Mouse (Mus musculus) CH12.LX (cell line): ENCODE data around the gene Mmp9. TPM values are rescaled to one million over a fixed set of nuclear protein-coding genes. Genes with fewer than 3 reads are reported as not detected.
A peak's percentile ranks its signal among the peaks of the same experiment; 100 is the strongest.

ENCODE experiments used
- DNase-seq: peaks from one replicate; pipeline ENCODE4 v3.0.0-alpha.2; 2013; ENCODE audit errors: extremely low read depth
- H3K27ac ChIP-seq: 2 replicates; pipeline ENCODE4 v1.5.1; 2012; ENCODE audit warnings: low read depth, mild to moderate bottlenecking, control low read depth, moderate library complexity; ENCODE audit not compliant: insufficient read depth
- H3K27me3 ChIP-seq: replicated peaks from 2 replicates; pipeline ENCODE3; 2012; ENCODE audit warnings: inconsistent platforms
- H3K36me3 ChIP-seq, 2 experiments: replicated peaks in 1 of 2; 2 replicates each; pipeline versions ENCODE3 to v1.6.1; 2012; ENCODE audit warnings: inconsistent platforms in 1 of 2, low read length in 1 of 2, mild to moderate bottlenecking in 1 of 2, mixed read lengths in 1 of 2, moderate library complexity in 1 of 2; ENCODE audit not compliant: control insufficient read depth in 1 of 2, insufficient read depth in 1 of 2
- H3K4me1 ChIP-seq, 2 experiments: 2 replicates each; pipeline ENCODE4 v1.6.1; 2012; ENCODE audit warnings: inconsistent platforms in 1 of 2, moderate library complexity in 1 of 2; ENCODE audit not compliant: insufficient read depth in 2 of 2, control insufficient read depth in 1 of 2
- H3K4me2 ChIP-seq: 2 replicates; pipeline ENCODE4 v1.6.1; 2012; ENCODE audit warnings: low read depth, mild to moderate bottlenecking, control low read depth; ENCODE audit not compliant: poor library complexity, insufficient read depth, severe bottlenecking
- H3K4me3 ChIP-seq, 3 experiments: fragments of 150-350 bp in 1 of 3; sonication (generic) in 1 of 3; replicated peaks in 1 of 3; 2 replicates each; pipeline versions ENCODE3 to v1.5.1; 2011 to 2012; ENCODE audit warnings: low read depth in 2 of 3, low read length in 2 of 3, mild to moderate bottlenecking in 2 of 3, moderate library complexity in 2 of 3, control low read depth in 1 of 3, improper control_type of control experiment in 1 of 3, inconsistent platforms in 1 of 3, mixed read lengths in 1 of 3; ENCODE audit not compliant: poor library complexity in 1 of 3
- H3K79me2 ChIP-seq: replicated peaks from 2 replicates; pipeline ENCODE4 v1.6.1; 2012; ENCODE audit warnings: mild to moderate bottlenecking, moderate library complexity; ENCODE audit not compliant: control insufficient read depth, poor library complexity, insufficient read depth, severe bottlenecking; ENCODE audit errors: extremely low read depth
- H3K9ac ChIP-seq: 2 replicates; pipeline ENCODE4 v1.6.1; 2012; ENCODE audit warnings: low read depth, mild to moderate bottlenecking, control low read depth, moderate library complexity; ENCODE audit not compliant: insufficient read depth
- H3K9me3 ChIP-seq: replicated peaks from 2 replicates; pipeline ENCODE3; 2012; ENCODE audit warnings: low read length, inconsistent platforms, mixed read lengths
- BHLHE40 ChIP-seq: IDR thresholded peaks from 2 replicates; pipeline ENCODE4 v1.6.1; 2011; ENCODE audit warnings: mild to moderate bottlenecking, low read depth, low read length, improper control_type of control experiment
- CTCF ChIP-seq, 2 experiments: IDR thresholded peaks in 1 of 2; conservative IDR thresholded peaks in 1 of 2; 2 replicates each; pipeline ENCODE4 v1.5.1; 2011 to 2012; ENCODE audit warnings: low read depth in 2 of 2, low read length in 2 of 2, improper control_type of control experiment in 1 of 2, inconsistent platforms in 1 of 2, mild to moderate bottlenecking in 1 of 2, moderate library complexity in 1 of 2
- HCFC1 ChIP-seq: IDR thresholded peaks from 2 replicates; pipeline ENCODE4 v1.6.1; 2012; ENCODE audit warnings: low read depth, mild to moderate bottlenecking, inconsistent platforms, low read length, improper control_type of control experiment
- MAFK ChIP-seq: IDR thresholded peaks from 2 replicates; pipeline ENCODE4 v1.6.1; 2011; ENCODE audit warnings: low read length, improper control_type of control experiment; ENCODE audit not compliant: insufficient replicate concordance
- MAX ChIP-seq: IDR thresholded peaks from 2 replicates; pipeline ENCODE4 v1.6.1; 2011; ENCODE audit warnings: low read length, improper control_type of control experiment
- MEF2A ChIP-seq: IDR thresholded peaks from 2 replicates; pipeline ENCODE4 v1.6.1; 2014; ENCODE audit warnings: low read depth, mild to moderate bottlenecking, inconsistent platforms, low read length, improper control_type of control experiment, borderline replicate concordance
- PAX5 ChIP-seq: IDR thresholded peaks from 2 replicates; pipeline ENCODE4 v1.6.1; 2012; ENCODE audit warnings: low read length, inconsistent platforms, mixed read lengths
- RAD21 ChIP-seq: IDR thresholded peaks from 2 replicates; pipeline ENCODE4 v1.6.1; 2011; ENCODE audit warnings: low read depth, mild to moderate bottlenecking, low read length, improper control_type of control experiment, moderate library complexity
- RCOR1 ChIP-seq: conservative IDR thresholded peaks from 2 replicates; pipeline ENCODE4 v1.6.1; 2012; ENCODE audit warnings: low read depth, mild to moderate bottlenecking, inconsistent platforms, low read length, improper control_type of control experiment
- SIN3A ChIP-seq: IDR thresholded peaks from 2 replicates; pipeline ENCODE4 v1.6.1; 2012; ENCODE audit warnings: low read length, improper control_type of control experiment, inconsistent platforms
- SMC3 ChIP-seq: IDR thresholded peaks from 2 replicates; pipeline ENCODE4 v1.6.1; 2011; ENCODE audit warnings: low read depth, low read length, improper control_type of control experiment
- TBP ChIP-seq: conservative IDR thresholded peaks from 2 replicates; pipeline ENCODE4 v1.6.1; 2011; ENCODE audit warnings: low read depth, low read length, improper control_type of control experiment
- TCF12 ChIP-seq: IDR thresholded peaks from 2 replicates; pipeline ENCODE4 v1.6.1; 2014; ENCODE audit warnings: low read depth, mild to moderate bottlenecking, inconsistent platforms, low read length, improper control_type of control experiment
- ZC3H11A ChIP-seq: IDR thresholded peaks from 2 replicates; pipeline ENCODE4 v1.6.1; 2012; ENCODE audit warnings: low read depth, mild to moderate bottlenecking, inconsistent platforms, low read length, improper control_type of control experiment
- ZNF384 ChIP-seq: IDR thresholded peaks from 2 replicates; pipeline ENCODE4 v1.6.1; 2012; ENCODE audit warnings: low read depth, low read length, improper control_type of control experiment, inconsistent platforms
- dilution Hi-C: fragments of 300-500 bp; cut with MboI; formaldehyde crosslinking; loops from 2 replicates; pipeline ENCODE4 v1.14.3; 2020; ENCODE audit warnings: low sequenced_read_pairs; ENCODE audit not compliant: extremely low pct_unique_long_range_greater_than_20kb, extremely low pct_ligation_motif_present
- in situ Hi-C: fragments of 300-500 bp; cut with MboI; formaldehyde crosslinking; loops from 3 replicates; pipeline ENCODE4 v1.14.3; 2019; ENCODE audit warnings: low sequenced_read_pairs, low pct_ligation_motif_present, low pct_unique_long_range_greater_than_20kb, mixed read lengths
- polyA plus RNA-seq: library from polyadenylated mRNA; unstranded; fragments of >175 nt; gene quantifications from 2 replicates; pipeline ENCODE4 v1.2.1, GENCODE M21; 2012; ENCODE audit warnings: low read depth; ENCODE audit not compliant: insufficient read length
- total RNA-seq, 2 experiments: library from RNA; depleted of rRNA; stranded (reverse); fragments of 300-350 nt in 1 of 2; fragments of >200 nt in 1 of 2; gene quantifications; 2 replicates each; pipeline ENCODE4 v1.2.3; 2012 to 2014

Mmp9 gene
- total and polyA plus RNA-seq, 3 experiments = not detected

DNA sequence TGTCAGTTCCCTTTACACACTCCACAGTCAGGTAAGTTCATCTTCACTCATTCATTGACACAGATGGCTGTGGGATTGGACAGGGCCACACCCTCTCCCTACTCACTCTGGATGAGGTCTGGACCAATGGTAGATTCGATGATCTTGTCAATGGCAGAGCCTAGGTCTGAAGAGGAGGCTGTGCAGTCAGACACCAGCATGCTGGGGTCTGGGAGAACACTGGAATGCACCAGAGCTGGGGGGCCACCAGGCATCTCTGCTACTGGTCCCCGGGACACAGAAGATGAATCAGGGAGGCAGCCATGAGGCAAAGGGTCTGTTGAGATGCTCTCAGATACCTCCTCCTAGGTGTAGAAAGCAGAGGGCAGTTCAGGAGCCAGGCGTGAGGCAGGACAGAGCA is 31.5 kb upstream of the Mmp9 start:
- no peak overlapping the region for H3K9ac ChIP-seq
- no peaks in the 10 kb centered on the region for H3K27me3 ChIP-seq
- peaks cover 21% of the 10 kb centered on the region for H3K9me3 ChIP-seq
- peaks cover 43 to 54% of the 10 kb centered on the region in 2 experiments for H3K36me3 ChIP-seq
- H3K4me2 ChIP-seq = no peak overlapping the region
- in situ Hi-C loops (no loop called here), dilution Hi-C loops (no loop called here)
- H3K79me2 ChIP-seq = peaks cover 10% of the 10 kb centered on the region
- H3K27ac ChIP-seq = no peak overlapping the region
- H3K4me3 ChIP-seq = no peak overlapping the region
- peaks cover 12 to 27% of the 10 kb centered on the region in 2 experiments for H3K4me1 ChIP-seq
- TF ChIP-seq MAX (no peak), BHLHE40 (no peak), MEF2A (no peak), SIN3A (no peak)
- DNase-seq = no peak

DNA sequence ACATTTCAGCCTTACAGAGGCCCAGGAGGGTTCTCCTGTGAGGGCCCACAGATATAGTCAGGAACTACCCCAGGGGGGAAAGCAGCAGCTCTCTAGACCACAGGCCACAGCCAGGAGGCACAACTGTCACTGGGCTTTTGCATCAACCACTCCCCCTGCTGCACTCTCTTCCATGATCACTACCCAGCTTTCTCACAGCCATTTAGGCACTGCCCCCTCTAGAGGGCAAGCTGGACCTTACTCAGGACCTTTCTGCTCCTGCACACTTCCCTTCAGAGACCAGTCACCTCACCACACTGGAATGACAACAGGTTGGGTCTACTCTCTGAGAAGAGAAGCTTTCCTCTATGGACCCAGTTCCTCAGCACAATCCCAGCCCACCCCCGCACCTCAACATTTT is 31.0 kb upstream of the Mmp9 start:
- no peak overlapping the region for H3K27ac ChIP-seq
- TF ChIP-seq ZNF384 (no peak), RAD21 (peak; percentile 18), MEF2A (0 out of 2 replicates have a peak, but pooled peaks have one; percentile 24), RCOR1 (no peak), BHLHE40 (no peak), SMC3 (peak; percentile 1; the same call in 1 of the 2 replicates), HCFC1 (no peak), ZC3H11A (no peak), SIN3A (no peak), CTCF (conservative IDR thresholded peaks at IDR 0.05 in 1 of 2, IDR thresholded peaks at IDR 0.05 in 1 of 2; ENCODE audit: low read depth in 2 of 2, low read length in 2 of 2) (peak in 1 of 2 experiments; percentile 71; a peak in 2 of 4 replicates)
- H3K4me3 ChIP-seq = peak overlapping the region in 1 of 3 experiments; percentile 87
- dilution Hi-C loops = no loop called here
- H3K4me1 ChIP-seq = peaks cover 12 to 31% of the 10 kb centered on the region in 2 experiments
- in situ Hi-C loops = no loop called here
- peak overlapping the region; percentile 65 for H3K4me2 ChIP-seq
- peaks cover 10% of the 10 kb centered on the region for H3K79me2 ChIP-seq
- no peaks in the 10 kb centered on the region for H3K27me3 ChIP-seq
- peaks cover 38 to 49% of the 10 kb centered on the region in 2 experiments for H3K36me3 ChIP-seq
- peak; percentile 63 for DNase-seq
- peak overlapping the region; percentile 90; the same call in 1 of the 2 replicates for H3K9ac ChIP-seq
- H3K9me3 ChIP-seq = peaks cover 21% of the 10 kb centered on the region

- Histone ChIP-seq H3K4me2 (peak overlapping the region; percentile 65), H3K79me2 (peaks cover 10% of the 10 kb centered on the region), H3K4me3 (peak overlapping the region; percentile 87 to 99 (median 90)), H3K27me3 (no peaks in the 10 kb centered on the region), H3K9ac (peak overlapping the region; percentile 90), H3K9me3 (peaks cover 21% of the 10 kb centered on the region), H3K4me1 (peaks cover 12 to 31% of the 10 kb centered on the region in 2 experiments), H3K36me3 (peaks cover 33 to 40% of the 10 kb centered on the region in 2 experiments), H3K27ac (peak overlapping the region; percentile 21; the same call in 1 of the 2 replicates)
- in situ Hi-C loops (no loop called here), dilution Hi-C loops (no loop called here)
- DNase-seq = peak; percentile 13
- TF ChIP-seq MAFK (no peak), TBP (no peak), BHLHE40 (no peak), TCF12 (no peak), SMC3 (no peak), RCOR1 (no peak), PAX5 (no peak)
These were observed 30.1 kb upstream of the Mmp9 start for GRCm38 (mm10) chr2:164910360-164911061.
